Mouse (Mus musculus) ES-E14 (cell line): ENCODE measurements around the gene Ranbp3. TPM values are rescaled to one million over a fixed set of nuclear protein-coding genes. Genes with fewer than 3 reads are reported as not detected.

Source experiments
- DNase-seq: peaks from one replicate; pipeline ENCODE4 v3.0.0-alpha.2; 2013; ENCODE audit warnings: low read depth, low spot score
- H3K27ac ChIP-seq: 2 replicates; pipeline ENCODE4 v1.5.1; 2012; ENCODE audit warnings: low read depth, mild to moderate bottlenecking, low read length, moderate library complexity, mixed read lengths; ENCODE audit not compliant: poor library complexity, insufficient read depth, severe bottlenecking
- H3K36me3 ChIP-seq: 2 replicates; pipeline ENCODE4 v1.6.1; 2012; ENCODE audit warnings: mild to moderate bottlenecking, low read length, moderate library complexity, mixed read lengths; ENCODE audit not compliant: control insufficient read depth, poor library complexity, insufficient read depth, severe bottlenecking
- H3K4me1 ChIP-seq, 2 experiments: fragments of 150-350 bp in 1 of 2; sonication (generic) in 1 of 2; 2 replicates each; pipeline ENCODE4 v1.6.1; 2012; ENCODE audit warnings: low read length in 2 of 2, mild to moderate bottlenecking in 1 of 2, mixed read lengths in 1 of 2; ENCODE audit not compliant: control insufficient read depth in 2 of 2, insufficient read depth in 2 of 2, poor library complexity in 1 of 2
- H3K4me3 ChIP-seq, 2 experiments: fragments of 150-350 bp in 1 of 2; sonication (generic) in 1 of 2; 2 replicates each; pipeline ENCODE4 v1.5.1; 2012; ENCODE audit warnings: low read length in 2 of 2, low read depth in 1 of 2, mild to moderate bottlenecking in 1 of 2, mixed read lengths in 1 of 2; ENCODE audit not compliant: insufficient read depth in 1 of 2, poor library complexity in 1 of 2, severe bottlenecking in 1 of 2
- H3K9ac ChIP-seq: 2 replicates; pipeline ENCODE4 v1.6.1; 2012; ENCODE audit warnings: low read depth, mild to moderate bottlenecking, low read length, mixed read lengths; ENCODE audit not compliant: poor library complexity, insufficient read depth, severe bottlenecking
- H3K9me3 ChIP-seq: fragments of 150-350 bp; sonication (generic); 2 replicates; pipeline ENCODE4 v1.6.1; 2012; ENCODE audit warnings: low read depth, mild to moderate bottlenecking, low read length; ENCODE audit not compliant: control insufficient read depth, insufficient read depth
- CHD2 ChIP-seq: IDR thresholded peaks from 2 replicates; pipeline ENCODE4 v1.6.1; 2014; ENCODE audit warnings: mild to moderate bottlenecking, low read depth, low read length, inconsistent platforms
- HCFC1 ChIP-seq: IDR thresholded peaks from 2 replicates; pipeline ENCODE4 v1.6.1; 2012; ENCODE audit warnings: low read length, inconsistent platforms, borderline replicate concordance; ENCODE audit not compliant: insufficient read depth
- MAFK ChIP-seq: IDR thresholded peaks from 2 replicates; pipeline ENCODE4 v1.6.1; 2014; ENCODE audit warnings: mild to moderate bottlenecking, low read depth, low read length, inconsistent platforms; ENCODE audit not compliant: insufficient read depth
- ZC3H11A ChIP-seq: IDR thresholded peaks from 2 replicates; pipeline ENCODE4 v1.6.1; 2012; ENCODE audit warnings: low read depth, mild to moderate bottlenecking, inconsistent platforms, low read length, borderline replicate concordance
- ZNF384 ChIP-seq: IDR thresholded peaks from 2 replicates; pipeline ENCODE4 v1.6.1; 2012; ENCODE audit warnings: low read depth, low read length, inconsistent platforms
- in situ Hi-C, 2 experiments: fragments of 600-800 bp; cut with MboI; formaldehyde crosslinking; loops; one replicate each; pipeline ENCODE4 v1.15.1; 2025; ENCODE audit warnings: low sequenced_read_pairs in 2 of 2, inconsistent platforms in 1 of 2; ENCODE audit not compliant: unreplicated experiment in 2 of 2
- total RNA-seq: library from RNA; depleted of rRNA; stranded (reverse); fragments of 300-350 nt; gene quantifications from 2 replicates; pipeline ENCODE4 v1.2.3, GENCODE M21; 2012

The Ranbp3 gene
- total RNA-seq, 1 experiment = 133 TPM

GRCm38 (mm10) chr17:56754271-56755185, 81.4 kb downstream of the Ranbp3 start:
- Histone ChIP-seq H3K4me1 (peaks cover 0 to 32% of the 10 kb centered on the region in 2 experiments; a peak in 2 of 4 replicates), H3K27ac (no peak overlapping the region), H3K9ac (no peak overlapping the region), H3K4me3 (peak overlapping the region in 1 of 2 experiments; percentile 22; a peak in 2 of 4 replicates), H3K36me3 (no peaks in the 10 kb centered on the region), H3K9me3 (no peaks in the 10 kb centered on the region)
- in situ Hi-C loops = no loop called here
- no peak for TF ChIP-seq ZC3H11A
- no peak for TF ChIP-seq MAFK
- no peak for TF ChIP-seq ZNF384
- no peak for TF ChIP-seq HCFC1
- no peak for TF ChIP-seq CHD2
- no peak for DNase-seq

DNA sequence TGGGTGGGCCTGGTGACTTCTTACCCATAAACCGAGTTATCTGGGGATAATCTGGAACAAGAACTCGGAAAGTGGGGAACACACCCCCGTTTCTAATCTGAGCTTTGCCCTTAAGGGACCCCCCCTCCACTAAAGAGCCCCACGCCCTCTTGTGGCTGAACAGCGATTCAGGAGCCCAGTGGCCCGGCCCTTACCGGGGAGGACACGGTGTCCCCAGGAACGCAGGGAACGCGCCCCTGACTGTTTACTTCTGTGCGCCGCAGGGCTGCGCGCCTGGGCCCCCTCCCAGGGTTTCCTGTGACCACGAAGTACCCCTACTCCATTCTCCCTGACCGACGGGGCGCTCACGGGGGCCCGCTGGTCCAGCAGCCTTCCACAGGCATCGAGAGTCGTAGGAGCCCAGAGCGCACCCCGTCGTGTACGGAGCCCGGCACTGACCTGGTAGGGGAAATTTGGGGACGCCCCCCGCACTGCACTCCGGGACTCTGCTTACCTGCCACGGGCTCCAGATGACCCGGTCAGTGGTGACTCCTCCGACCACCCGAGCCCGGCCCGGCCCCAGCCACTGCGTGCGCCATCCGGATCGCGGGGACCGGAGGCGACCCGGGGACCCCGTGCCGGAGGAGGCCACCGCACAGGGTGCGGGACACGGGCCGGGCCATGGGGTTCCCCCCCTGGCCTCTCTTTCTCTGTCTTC, 83.8 kb downstream of the Ranbp3 start:
- Histone ChIP-seq H3K36me3 (no peaks in the 10 kb centered on the region), H3K9ac (peak overlapping the region; percentile 83), H3K4me3 (peak overlapping the region; percentile 76 to 83), H3K27ac (no peak overlapping the region), H3K4me1 (peaks cover 0 to 33% of the 10 kb centered on the region in 2 experiments; a peak in 2 of 4 replicates), H3K9me3 (no peaks in the 10 kb centered on the region)
- DNase-seq = no peak
- in situ Hi-C loops = no loop called here
- TF ChIP-seq MAFK (no peak), ZNF384 (no peak), HCFC1 (no peak), CHD2 (no peak), ZC3H11A (no peak)

GRCm38 (mm10) chr17:56757416-56758123, 84.5 kb downstream of the Ranbp3 start, which contains the start of gene Nrtn:
TSS of gene Nrtn (minus strand) at chr17:56757530.
- no peaks in the 10 kb centered on the region for H3K9me3 ChIP-seq
- peak within 1 kb of the TSS; percentile 76 to 83 for H3K4me3 ChIP-seq
- H3K4me1 ChIP-seq = peaks cover 0 to 27% of the 10 kb centered on the region in 2 experiments; a peak in 2 of 4 replicates
- no peaks in the 10 kb centered on the region for H3K36me3 ChIP-seq
- H3K9ac ChIP-seq = peak within 1 kb of the TSS; percentile 83
- DNase-seq = no peak
- 0 out of 2 replicates have a peak within 1 kb of the TSS, but pooled peaks have one; percentile 7 for H3K27ac ChIP-seq
- TF ChIP-seq CHD2 (no peak), MAFK (no peak), HCFC1 (no peak), ZC3H11A (no peak), ZNF384 (no peak)
- in situ Hi-C loops = no loop called here

- Histone ChIP-seq H3K9ac (no peak overlapping the region), H3K27ac (no peak overlapping the region), H3K9me3 (no peaks in the 10 kb centered on the region), H3K4me3 (peak overlapping the region; percentile 70 to 83; a peak in 3 of 4 replicates), H3K4me1 (peaks cover 0 to 30% of the 10 kb centered on the region in 2 experiments; a peak in 2 of 4 replicates), H3K36me3 (no peaks in the 10 kb centered on the region)
- TF ChIP-seq HCFC1 (no peak), CHD2 (no peak), ZC3H11A (no peak), ZNF384 (no peak), MAFK (no peak)
- in situ Hi-C loops = no loop called here
- peak; percentile 92 for DNase-seq
Measured at GRCm38 (mm10) chr17:56758132-56758531, 85.0 kb downstream of the Ranbp3 start.
